18 mouse cellular contexts compared by ENCODE assay signal in genomic region chr9:65356971-65357370, GRCm38 (mm10). TPM values are rescaled to one million over a fixed set of nuclear protein-coding genes. Genes with fewer than 3 reads are reported as not detected.
"Had no signal": no experiment of that assay in that cellular context is flagged by ENCODE, and none has a peak within 500 bp of the region (broad histone marks: within the 10 kb centered on the region; RNA-seq: fewer than 3 reads in every experiment).

No protein-coding gene starts in this region.

- H3K4me2 ChIP-seq: limb, embryonic 12.5 days; liver, embryonic 13.5 days; lung, embryonic 15.5 days; midbrain, embryonic 11.5 days; midbrain, embryonic 15.5 days; neural tube, embryonic 12.5 days had no signal

- H3K4me3 ChIP-seq: layer of hippocampus, adult 2 months; limb, embryonic 12.5 days; liver, embryonic 13.5 days; lung, embryonic 15.5 days; midbrain, embryonic 15.5 days; neural tube, embryonic 12.5 days had no signal

- H3K27me3 ChIP-seq: limb, embryonic 12.5 days; liver, embryonic 13.5 days; lung, embryonic 15.5 days; megakaryocyte, embryonic 14.5 days; midbrain, embryonic 15.5 days; neural tube, embryonic 12.5 days had no signal

- H3K27ac ChIP-seq: layer of hippocampus, adult 2 months; limb, embryonic 12.5 days; liver, embryonic 13.5 days; lung, embryonic 15.5 days; macrophage; midbrain, embryonic 15.5 days; neural tube, embryonic 12.5 days; stomach, postnatal 0 days had no signal

- H3K4me1 ChIP-seq: limb, embryonic 12.5 days; lung, embryonic 15.5 days; midbrain, embryonic 15.5 days; neural tube, embryonic 12.5 days had no signal

- H3K9ac ChIP-seq: limb, embryonic 12.5 days; liver, embryonic 13.5 days; liver, postnatal 0 days; lung, embryonic 15.5 days; midbrain, embryonic 15.5 days; neural tube, embryonic 12.5 days had no signal

- DNase-seq: kidney, postnatal 10 days; kidney, postnatal 4 days; liver; liver, embryonic 13.5 days; liver, postnatal 0 days; lung, postnatal 14 days; thymus, postnatal 25 days had no signal

- ATAC-seq: liver, postnatal 0 days; midbrain, embryonic 15.5 days had no signal

- H3K9me3 ChIP-seq: limb, embryonic 12.5 days; liver, embryonic 13.5 days; lung, embryonic 15.5 days; megakaryocyte, embryonic 14.5 days; midbrain, embryonic 15.5 days; neural tube, embryonic 12.5 days had no signal

RNA-seq across cellular contexts. Expression of gene Ubap1l, which starts 3.9 kb away (rescaled TPM):
- total RNA-seq: monocyte, adult 5-6 weeks had no signal
- polyA plus RNA-seq: liver, embryonic 13.5 days; liver, postnatal 0 days; macrophage; stomach, postnatal 0 days had no signal

RNA-seq across cellular contexts. Expression of gene Kbtbd13, which starts 34.5 kb away (rescaled TPM):
- total RNA-seq: monocyte, adult 5-6 weeks; neutrophil, adult 5-6 weeks had no signal
- polyA plus RNA-seq: macrophage had no signal

RNA-seq across cellular contexts. Expression of gene Rasl12, which starts 41.3 kb away (rescaled TPM):
- total RNA-seq: neutrophil, adult 5-6 weeks had no signal
- polyA plus RNA-seq: macrophage had no signal
